Mouse (Mus musculus) embryonic fibroblast, embryonic 13.5 days (primary cell): ENCODE results near the gene Gpr183. TPM values are rescaled to one million over a fixed set of nuclear protein-coding genes. Genes with fewer than 3 reads are reported as not detected.

Source experiments
- H3K27ac ChIP-seq: 2 replicates; pipeline ENCODE4 v1.5.1; 2012; ENCODE audit warnings: low read length, control low read depth, inconsistent platforms; ENCODE audit not compliant: insufficient read depth
- H3K4me1 ChIP-seq: 2 replicates; pipeline ENCODE4 v1.6.1; 2011; ENCODE audit warnings: low read length; ENCODE audit not compliant: control insufficient read depth, insufficient read depth
- H3K4me3 ChIP-seq: 2 replicates; pipeline ENCODE4 v1.5.1; 2011; ENCODE audit warnings: mild to moderate bottlenecking, control low read depth, low read length; ENCODE audit not compliant: insufficient read depth
- CTCF ChIP-seq: IDR thresholded peaks from 2 replicates; pipeline ENCODE4 v1.5.1; 2011; ENCODE audit warnings: mild to moderate bottlenecking, control low read depth, low read length, moderate library complexity, borderline replicate concordance; ENCODE audit not compliant: insufficient read depth
- POLR2A ChIP-seq: IDR thresholded peaks from 2 replicates; pipeline ENCODE4 v1.6.1; 2011; ENCODE audit warnings: low read depth, mild to moderate bottlenecking, control low read depth, low read length, moderate library complexity
- polyA plus RNA-seq: library from polyadenylated mRNA; stranded (reverse); fragments of >200 nt; gene quantifications from 2 replicates; pipeline ENCODE4 v1.2.4, GENCODE M21; 2011; ENCODE audit warnings: low read depth; ENCODE audit not compliant: missing spikeins, insufficient read length

The Gpr183 gene
- polyA plus RNA-seq, 1 experiment = 1.6 TPM

DNA sequence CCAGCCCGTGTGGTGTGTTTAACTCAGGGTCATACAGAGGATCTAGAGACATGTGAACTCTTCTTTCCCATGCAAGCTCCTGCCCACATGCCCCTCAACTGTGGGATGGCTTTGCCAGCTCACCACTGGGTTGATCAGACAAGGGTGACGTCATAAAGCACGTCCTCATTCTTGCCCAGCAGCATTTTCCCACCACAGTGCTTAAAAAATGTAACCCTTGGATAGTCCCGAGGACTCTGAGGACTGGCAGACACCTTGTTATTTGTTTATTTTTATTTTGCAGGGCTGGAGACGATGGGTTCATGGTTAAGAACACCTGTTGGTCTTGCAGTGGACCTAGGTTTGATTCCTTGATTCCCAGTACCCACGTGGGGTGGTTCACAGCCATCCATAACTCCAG lies 25.9 kb upstream of the Gpr183 start:
- Histone ChIP-seq H3K27ac (no peak overlapping the region), H3K4me3 (no peak overlapping the region), H3K4me1 (peaks cover 9% of the 10 kb centered on the region)
- TF ChIP-seq CTCF = no peak

DNA sequence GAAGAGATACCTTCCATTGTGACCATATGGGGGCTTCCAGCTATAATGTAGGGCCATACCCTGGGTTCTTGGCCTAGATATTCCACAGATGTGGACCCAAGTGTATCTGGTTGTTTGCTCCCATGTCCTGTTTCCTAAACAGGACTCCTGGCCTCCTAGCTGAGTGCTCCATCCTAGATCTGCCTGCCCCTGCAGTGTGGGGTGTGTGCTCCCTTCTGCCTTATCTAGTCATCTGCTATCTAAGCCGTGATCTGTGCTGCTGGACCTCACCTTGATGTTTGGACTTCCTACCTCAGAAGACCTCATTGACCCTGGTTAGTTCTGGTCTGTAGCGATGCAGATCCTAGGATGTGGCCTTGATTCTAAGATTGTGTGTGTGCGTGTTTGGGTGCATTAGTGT lies 24.9 kb upstream of the Gpr183 start:
- H3K4me1 ChIP-seq = peaks cover 9% of the 10 kb centered on the region
- no peak overlapping the region for H3K27ac ChIP-seq
- H3K4me3 ChIP-seq = no peak overlapping the region
- TF ChIP-seq CTCF (no peak), POLR2A (no peak)

GRCm38 (mm10) chr14:121989331-121989730 lies 24.3 kb upstream of the Gpr183 start:
- H3K4me1 ChIP-seq = peaks cover 9% of the 10 kb centered on the region
- TF ChIP-seq CTCF (no peak), POLR2A (no peak)
- H3K4me3 ChIP-seq = no peak overlapping the region
- no peak overlapping the region for H3K27ac ChIP-seq

DNA sequence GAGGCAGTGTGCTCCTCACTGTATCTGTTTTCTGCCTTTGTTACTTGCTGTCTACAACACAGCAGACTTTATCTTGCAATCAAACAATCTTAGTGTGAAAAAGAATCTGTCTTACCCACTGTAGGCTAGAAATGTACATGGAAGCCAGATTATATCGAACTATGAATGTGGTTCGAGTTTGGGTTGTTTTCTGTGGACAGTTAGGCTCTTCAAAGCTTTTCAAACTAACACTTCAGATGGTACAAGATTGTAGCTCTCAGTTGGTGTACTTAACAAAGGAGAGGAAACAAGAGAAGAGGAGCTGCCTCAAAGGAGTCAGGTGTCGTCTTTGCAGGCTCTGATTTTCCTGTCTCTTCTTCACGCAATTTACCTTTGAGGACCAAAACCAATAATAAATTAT lies 22.7 kb upstream of the Gpr183 start:
- Histone ChIP-seq H3K27ac (peak overlapping the region; percentile 70), H3K4me1 (peaks cover 9% of the 10 kb centered on the region), H3K4me3 (no peak overlapping the region)
- no peak for TF ChIP-seq POLR2A
- no peak for TF ChIP-seq CTCF

DNA sequence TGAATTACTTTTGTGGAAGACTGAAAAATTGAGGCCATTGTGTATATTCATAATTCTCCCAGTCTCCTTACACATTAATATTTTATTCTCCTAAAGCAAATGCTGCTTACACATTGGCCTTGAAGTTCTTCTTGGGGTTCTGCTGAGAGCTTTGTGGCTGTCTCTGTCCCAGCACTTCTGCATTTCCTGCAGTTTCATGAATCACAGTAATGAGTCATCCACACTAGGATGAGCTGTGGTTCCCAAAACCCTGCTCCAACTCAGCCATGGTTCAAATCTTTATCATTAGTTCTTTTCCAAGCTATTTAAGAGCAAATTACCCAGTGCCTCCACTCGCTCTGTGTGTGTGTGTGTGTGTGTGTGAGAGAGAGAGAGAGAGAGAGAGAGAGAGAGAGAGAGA lies 22.3 kb upstream of the Gpr183 start:
- no peak overlapping the region for H3K4me3 ChIP-seq
- H3K4me1 ChIP-seq = peaks cover 9% of the 10 kb centered on the region
- TF ChIP-seq POLR2A (no peak), CTCF (no peak)
- peak overlapping the region; percentile 70 for H3K27ac ChIP-seq

DNA sequence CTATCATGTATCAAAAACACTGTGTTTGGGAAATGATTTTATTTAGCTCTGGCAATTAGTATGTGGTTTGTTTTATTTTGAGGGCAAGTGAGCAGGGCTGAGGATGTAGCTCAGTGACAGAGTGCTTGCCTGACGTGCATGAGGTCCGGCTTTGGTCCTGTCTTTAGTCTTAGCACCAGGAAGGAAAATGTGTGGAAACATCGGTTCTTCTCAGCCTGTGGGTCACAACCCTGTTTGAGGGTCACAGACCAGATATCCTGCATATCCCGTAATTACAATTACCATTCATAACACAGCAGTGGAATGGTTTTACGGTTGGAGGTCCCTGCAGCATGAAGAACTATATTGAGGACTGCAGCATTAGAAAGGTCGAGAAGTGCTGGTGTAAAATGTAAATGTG lies 21.0 kb upstream of the Gpr183 start:
- no peak overlapping the region for H3K27ac ChIP-seq
- H3K4me1 ChIP-seq = peaks cover 9% of the 10 kb centered on the region
- H3K4me3 ChIP-seq = no peak overlapping the region
- TF ChIP-seq POLR2A (no peak), CTCF (no peak)

GRCm38 (mm10) chr14:121985477-121985876 lies 20.5 kb upstream of the Gpr183 start:
- H3K4me1 ChIP-seq = peaks cover 9% of the 10 kb centered on the region

GRCm38 (mm10) chr14:121983009-121983933 lies 18.3 kb upstream of the Gpr183 start:
- Histone ChIP-seq H3K4me3 (no peak overlapping the region), H3K27ac (no peak overlapping the region), H3K4me1 (peaks cover 9% of the 10 kb centered on the region)
- TF ChIP-seq POLR2A = no peak
- no peak for TF ChIP-seq CTCF

More at GRCm38 (mm10) chr14:121985477-121985876, 20.5 kb upstream of the Gpr183 start:
- Histone ChIP-seq H3K4me3 (no peak overlapping the region), H3K27ac (no peak overlapping the region)
- TF ChIP-seq CTCF = no peak
- TF ChIP-seq POLR2A = no peak

- Histone ChIP-seq H3K4me3 (no peak overlapping the region), H3K27ac (no peak overlapping the region), H3K4me1 (no peaks in the 10 kb centered on the region; the same call in 1 of the 2 replicates)
- TF ChIP-seq CTCF (no peak), POLR2A (no peak)
Measured at GRCm38 (mm10) chr14:121981531-121981930, 16.5 kb upstream of the Gpr183 start.

- TF ChIP-seq POLR2A = no peak
- Histone ChIP-seq H3K27ac (no peak overlapping the region), H3K4me1 (no peaks in the 10 kb centered on the region), H3K4me3 (no peak overlapping the region)
Measured at GRCm38 (mm10) chr14:121973114-121973513, 8.1 kb upstream of the Gpr183 start.
